Mouse (Mus musculus) kidney, postnatal 36 days (tissue): Measurements from ENCODE around the gene Gpr107.
A peak's percentile ranks its signal among the peaks of the same experiment; 100 is the strongest.

Source experiments
- DNase-seq, 2 experiments: peaks; one replicate each; pipeline ENCODE4 v3.0.0; 2021 to 2022; ENCODE audit warnings: mixed read lengths in 2 of 2

Gpr107 gene

GRCm38 (mm10) chr2:31151892-31152812, at the start of gene Gpr107:
Gene Gpr107, plus strand, starts transcription at chr2:31152316.
- peak; percentile 89 to 94 for DNase-seq

- no peak for DNase-seq
Measured at GRCm38 (mm10) chr2:31103321-31103720, 48.8 kb upstream of the Gpr107 start.

GRCm38 (mm10) chr2:31105279-31105678, 46.8 kb upstream of the Gpr107 start:
- no peak for DNase-seq

- no peak for DNase-seq
Measured at GRCm38 (mm10) chr2:31106004-31106403, 46.1 kb upstream of the Gpr107 start.

GRCm38 (mm10) chr2:31106621-31107320, 45.3 kb upstream of the Gpr107 start:
- peak; percentile 66 to 70 for DNase-seq

GRCm38 (mm10) chr2:31108186-31108585, 43.9 kb upstream of the Gpr107 start:
- no peak for DNase-seq

- DNase-seq: no peak
Measured at GRCm38 (mm10) chr2:31109960-31110548, 42.1 kb upstream of the Gpr107 start.

GRCm38 (mm10) chr2:31111685-31112084, 40.4 kb upstream of the Gpr107 start:
- DNase-seq: no peak

- no peak for DNase-seq
Measured at GRCm38 (mm10) chr2:31114205-31114604, 37.9 kb upstream of the Gpr107 start.

GRCm38 (mm10) chr2:31115091-31115942, 36.8 kb upstream of the Gpr107 start:
- no peak for DNase-seq

GRCm38 (mm10) chr2:31115943-31116731, 36.0 kb upstream of the Gpr107 start:
- no peak for DNase-seq

GRCm38 (mm10) chr2:31118211-31118610, 33.9 kb upstream of the Gpr107 start:
- DNase-seq: no peak

- DNase-seq: no peak
Measured at GRCm38 (mm10) chr2:31118639-31119380, 33.3 kb upstream of the Gpr107 start.

GRCm38 (mm10) chr2:31119795-31120194, 32.3 kb upstream of the Gpr107 start:
- DNase-seq: peak in 1 of 2 experiments; percentile 54

- DNase-seq: peak; percentile 63 to 65
Measured at GRCm38 (mm10) chr2:31121131-31121693, 30.9 kb upstream of the Gpr107 start.

- no peak for DNase-seq
Measured at GRCm38 (mm10) chr2:31122806-31123205, 29.3 kb upstream of the Gpr107 start.

- no peak for DNase-seq
Measured at GRCm38 (mm10) chr2:31123493-31123892, 28.6 kb upstream of the Gpr107 start.

- no peak for DNase-seq
Measured at GRCm38 (mm10) chr2:31124694-31125093, 27.4 kb upstream of the Gpr107 start.

GRCm38 (mm10) chr2:31125156-31125555, 27.0 kb upstream of the Gpr107 start:
- DNase-seq: no peak

- no peak for DNase-seq
Measured at GRCm38 (mm10) chr2:31126048-31126447, 26.1 kb upstream of the Gpr107 start.

GRCm38 (mm10) chr2:31127219-31127618, 24.9 kb upstream of the Gpr107 start:
- no peak for DNase-seq
